Mouse (Mus musculus) ES-Bruce4 (cell line): ENCODE measurements at regions not wholly inside any gene's neighbourhood (a gene's known extent, or its start where the extent isn't known, plus 50 kb on each side); places are given as distances from the start of the nearest gene placed in this dataset.

Source experiments
- H3K27ac ChIP-seq: 2 replicates; pipeline ENCODE4 v1.5.1; 2012; ENCODE audit warnings: low read length, inconsistent platforms; ENCODE audit not compliant: insufficient read depth
- H3K27me3 ChIP-seq: 2 replicates; pipeline ENCODE4 v1.6.1; 2012; ENCODE audit warnings: mild to moderate bottlenecking, low read length, inconsistent platforms; ENCODE audit not compliant: control insufficient read depth, poor library complexity, insufficient read depth, severe bottlenecking
- H3K36me3 ChIP-seq: 2 replicates; pipeline ENCODE4 v1.6.1; 2012; ENCODE audit warnings: inconsistent platforms, mild to moderate bottlenecking, low read length, moderate library complexity; ENCODE audit not compliant: control insufficient read depth, poor library complexity, insufficient read depth, severe bottlenecking
- H3K4me1 ChIP-seq: one replicate; pipeline ENCODE4 v1.8.1; 2011; ENCODE audit warnings: low read length; ENCODE audit not compliant: control insufficient read depth, insufficient read depth
- H3K4me3 ChIP-seq: 2 replicates; pipeline ENCODE4 v1.5.1; 2011; ENCODE audit warnings: low read depth, mild to moderate bottlenecking, low read length
- H3K9ac ChIP-seq: 2 replicates; pipeline ENCODE4 v1.6.1; 2012; ENCODE audit warnings: low read depth, mild to moderate bottlenecking, inconsistent platforms; ENCODE audit not compliant: poor library complexity, severe bottlenecking
- H3K9me3 ChIP-seq: replicated peaks from 2 replicates; pipeline ENCODE4 v1.6.1; 2012; ENCODE audit warnings: mild to moderate bottlenecking, low read length, inconsistent platforms; ENCODE audit not compliant: control insufficient read depth, poor library complexity, insufficient read depth, severe bottlenecking
- CTCF ChIP-seq: IDR thresholded peaks from one replicate; pipeline ENCODE4 v1.8.1; 2011; ENCODE audit warnings: low read depth, low read length
- EP300 ChIP-seq: IDR thresholded peaks from 2 replicates; pipeline ENCODE4 v1.6.1; 2011; ENCODE audit warnings: low read depth, low read length; ENCODE audit not compliant: insufficient read depth
- POLR2A ChIP-seq: IDR thresholded peaks from one replicate; pipeline ENCODE4 v1.8.1; 2011; ENCODE audit warnings: low read length; ENCODE audit not compliant: insufficient read depth

DNA sequence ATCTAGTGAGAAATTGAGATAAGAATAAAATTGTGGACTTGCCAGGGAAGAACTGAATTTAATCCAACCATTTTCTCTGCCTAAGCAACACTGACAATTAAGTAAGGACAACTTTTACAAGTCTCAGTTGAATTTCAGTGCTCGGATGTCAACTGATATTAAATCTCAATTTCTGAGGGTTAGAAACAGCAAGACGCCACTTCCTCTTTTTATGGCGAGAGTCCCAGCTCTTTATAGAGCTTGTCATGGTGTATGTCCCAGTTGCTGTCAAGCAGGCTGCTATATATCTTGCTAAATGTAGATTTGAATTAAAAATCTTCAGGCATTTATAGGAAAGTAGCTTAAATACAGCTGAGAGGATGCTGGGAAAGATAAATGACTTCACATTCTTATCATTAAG is 697.8 kb upstream of the Got2 start:
- H3K27ac ChIP-seq, result no peak overlapping the region
- no peaks in the 10 kb centered on the region for H3K4me1 ChIP-seq
- H3K9ac ChIP-seq, result no peak overlapping the region
- H3K27me3 ChIP-seq, result no peaks in the 10 kb centered on the region
- H3K9me3 ChIP-seq, result no peaks in the 10 kb centered on the region
- TF ChIP-seq POLR2A (no peak), EP300 (no peak), CTCF (no peak)
- H3K36me3 ChIP-seq, result no peaks in the 10 kb centered on the region
- H3K4me3 ChIP-seq, result no peak overlapping the region

DNA sequence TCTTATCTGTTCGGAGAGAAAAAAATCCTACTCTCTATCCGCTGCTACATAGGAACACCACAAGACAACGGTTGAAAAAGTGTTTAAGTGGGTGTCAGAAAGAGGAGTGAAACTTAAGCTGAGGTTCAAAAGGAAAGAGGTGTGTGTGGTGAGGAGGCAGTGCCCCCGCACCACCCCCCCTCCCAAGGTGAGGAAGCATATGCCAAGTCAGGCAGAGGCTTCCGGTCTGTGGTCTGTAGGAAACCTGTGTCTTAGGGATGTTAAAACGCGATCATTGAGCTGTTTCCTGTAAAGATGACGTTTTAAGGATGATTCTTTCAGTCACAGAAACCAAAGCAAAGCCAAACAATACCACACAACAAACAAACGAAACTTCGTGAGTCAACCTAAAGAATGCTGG is 664.2 kb upstream of the Got2 start:
- no peaks in the 10 kb centered on the region for H3K36me3 ChIP-seq
- H3K27me3 ChIP-seq, result no peaks in the 10 kb centered on the region
- H3K4me1 ChIP-seq, result no peaks in the 10 kb centered on the region
- H3K4me3 ChIP-seq, result no peak overlapping the region
- H3K9ac ChIP-seq, result no peak overlapping the region
- H3K27ac ChIP-seq, result no peak overlapping the region
- no peaks in the 10 kb centered on the region for H3K9me3 ChIP-seq
- TF ChIP-seq POLR2A, result no peak
- TF ChIP-seq EP300, result no peak
- TF ChIP-seq CTCF, result no peak

DNA sequence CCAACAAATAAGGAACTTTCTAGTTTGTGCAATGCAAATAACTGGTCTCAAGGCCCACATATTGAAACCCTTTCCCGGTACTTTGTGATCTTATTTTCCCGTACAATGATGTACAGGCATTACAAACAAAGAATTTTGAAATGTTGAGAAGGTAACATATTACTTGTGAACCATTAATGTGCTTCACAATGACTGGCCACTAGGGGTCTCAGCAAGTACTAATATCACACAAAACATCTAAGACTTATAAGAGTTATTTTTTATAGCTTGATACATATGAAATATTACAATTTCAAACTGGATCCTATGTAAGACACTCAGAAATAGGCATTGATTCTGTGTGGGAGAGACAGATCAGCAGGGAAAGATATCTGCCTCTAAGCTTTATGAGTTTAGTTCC is 662.1 kb upstream of the Got2 start:
- H3K9ac ChIP-seq, result no peak overlapping the region
- no peaks in the 10 kb centered on the region for H3K36me3 ChIP-seq
- no peaks in the 10 kb centered on the region for H3K4me1 ChIP-seq
- no peak overlapping the region for H3K27ac ChIP-seq
- H3K9me3 ChIP-seq, result no peaks in the 10 kb centered on the region
- H3K27me3 ChIP-seq, result no peaks in the 10 kb centered on the region
- TF ChIP-seq POLR2A (no peak), EP300 (no peak), CTCF (no peak)
- H3K4me3 ChIP-seq, result no peak overlapping the region

DNA sequence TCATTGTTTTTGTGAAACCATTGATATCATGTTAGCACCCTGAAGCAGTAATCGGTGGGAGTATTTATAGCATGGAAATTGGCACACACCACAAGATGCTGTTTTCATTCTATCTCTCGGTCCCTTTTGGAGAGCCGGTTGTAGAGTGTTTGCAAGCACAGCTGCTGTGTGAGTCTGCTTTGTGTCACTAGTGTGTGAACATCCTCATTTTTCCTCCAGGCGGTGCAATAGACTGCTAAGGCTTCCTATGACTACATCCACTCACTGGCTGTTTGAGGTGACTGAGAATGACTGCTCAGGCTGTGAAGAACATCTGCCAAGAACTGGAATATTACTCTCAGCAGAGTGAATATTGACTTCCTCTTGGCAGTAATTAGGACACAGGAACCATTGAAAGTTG is 660.3 kb upstream of the Got2 start:
- Histone ChIP-seq H3K9ac (no peak overlapping the region), H3K36me3 (no peaks in the 10 kb centered on the region), H3K27ac (no peak overlapping the region), H3K4me1 (no peaks in the 10 kb centered on the region), H3K4me3 (no peak overlapping the region), H3K9me3 (no peaks in the 10 kb centered on the region), H3K27me3 (no peaks in the 10 kb centered on the region)
- TF ChIP-seq POLR2A (no peak), CTCF (no peak)

DNA sequence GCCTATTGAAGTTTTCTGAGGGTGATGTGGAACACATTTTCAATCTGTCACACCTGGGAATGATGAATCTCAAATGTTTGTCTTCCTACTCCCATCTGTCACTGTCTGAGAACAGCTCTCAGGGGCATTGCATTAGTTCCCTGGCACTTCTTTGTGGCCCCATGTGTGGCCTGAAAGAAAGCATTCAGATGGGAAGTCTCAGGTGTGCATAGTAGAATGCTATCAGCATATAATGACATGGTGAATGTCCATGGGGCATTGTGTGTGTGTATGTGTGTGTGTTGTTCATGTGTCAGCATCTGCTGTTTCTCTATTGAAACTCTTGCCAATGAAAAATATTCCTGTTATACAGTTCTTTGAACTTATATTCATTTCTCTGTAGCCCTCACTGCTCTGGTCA is 659.8 kb upstream of the Got2 start:
- Histone ChIP-seq H3K9ac (no peak overlapping the region), H3K4me1 (no peaks in the 10 kb centered on the region), H3K36me3 (no peaks in the 10 kb centered on the region), H3K27me3 (no peaks in the 10 kb centered on the region), H3K9me3 (no peaks in the 10 kb centered on the region), H3K4me3 (no peak overlapping the region), H3K27ac (no peak overlapping the region)
- TF ChIP-seq EP300 (no peak), CTCF (no peak), POLR2A (no peak)

DNA sequence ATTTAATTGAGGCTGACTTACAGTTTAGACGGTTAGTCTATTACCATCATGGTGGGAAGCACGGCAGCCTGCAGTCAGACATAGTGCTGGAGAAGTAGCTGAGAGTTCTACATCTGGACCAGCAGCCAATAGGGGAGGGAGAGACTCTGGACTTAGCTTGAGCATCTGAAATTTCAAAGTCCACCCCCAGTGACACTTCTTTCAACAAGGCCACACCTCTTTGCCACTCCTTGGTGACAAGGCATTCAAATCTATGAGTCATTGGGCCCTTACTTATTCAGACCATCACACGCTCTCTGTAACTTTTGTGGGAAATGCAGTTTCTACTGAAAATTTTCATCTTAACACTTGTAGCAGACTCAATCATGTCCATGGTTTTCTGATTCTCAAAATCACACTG is 653.9 kb upstream of the Got2 start:
- Histone ChIP-seq H3K9ac (no peak overlapping the region), H3K27me3 (no peaks in the 10 kb centered on the region), H3K9me3 (no peaks in the 10 kb centered on the region), H3K4me3 (no peak overlapping the region), H3K4me1 (no peaks in the 10 kb centered on the region), H3K27ac (no peak overlapping the region), H3K36me3 (no peaks in the 10 kb centered on the region)
- TF ChIP-seq EP300 (no peak), CTCF (no peak), POLR2A (no peak)

DNA sequence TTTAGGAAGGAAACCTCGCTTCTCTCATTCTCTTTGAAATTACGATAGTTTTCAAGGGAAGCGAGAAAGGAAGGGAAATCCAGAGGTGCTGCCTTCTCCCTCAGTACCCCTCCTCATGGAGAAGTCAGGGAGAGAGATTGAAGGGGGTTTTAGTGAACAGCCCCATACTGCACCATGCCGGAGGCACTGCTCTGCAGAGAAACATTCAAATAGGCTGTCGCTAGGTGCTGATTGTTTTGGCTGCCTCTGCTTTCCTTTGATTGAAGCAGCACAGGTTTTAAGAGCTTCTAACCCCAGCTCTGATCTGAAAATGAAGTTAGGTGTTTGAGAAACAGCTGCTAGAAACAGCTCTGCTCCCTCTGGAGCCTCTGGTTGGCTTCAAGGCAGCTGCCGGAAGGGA is 610.5 kb upstream of the Got2 start:
- H3K4me1 ChIP-seq, result no peaks in the 10 kb centered on the region
- no peaks in the 10 kb centered on the region; the same call in none of the 2 replicates for H3K27me3 ChIP-seq
- H3K9ac ChIP-seq, result no peak overlapping the region
- H3K27ac ChIP-seq, result no peak overlapping the region
- no peak overlapping the region for H3K4me3 ChIP-seq
- no peaks in the 10 kb centered on the region for H3K36me3 ChIP-seq
- no peaks in the 10 kb centered on the region for H3K9me3 ChIP-seq
- no peak for TF ChIP-seq CTCF
- no peak for TF ChIP-seq POLR2A
- TF ChIP-seq EP300, result no peak
